8 mouse cellular contexts compared by ENCODE assay signal in genomic region chr10:99268421-99269300, GRCm38 (mm10). TPM values are rescaled to one million over a fixed set of nuclear protein-coding genes. Genes with fewer than 3 reads are reported as not detected.
DNase-seq lines count a peak whose midpoint lies in the region.

No protein-coding gene starts in this region.

- intact Hi-C loops in heart, postnatal 10 days (cut with DNase I) = loop anchor here (2.0 kb wide), 1 partner anchor 140 kb away; no protein-coding TSS in a partner anchor

- peak; percentile 49 for DNase-seq in thymus, postnatal 0 days (ENCODE audit: low spot score)
- DNase-seq in thymus, postnatal 36 days = no peak
- DNase-seq in fibroblast of lung, adult 2 months (ENCODE audit: low read depth) = peak; percentile 19
- peak; percentile 82 to 86 for DNase-seq in heart, postnatal 10 days
- DNase-seq in kidney, postnatal 14 days = peak; percentile 90
- DNase-seq in lung, postnatal 25 days (ENCODE audit: low spot score) = peak; percentile 95
- DNase-seq in ovary, postnatal 14 days (ENCODE audit: low spot score) = peak; percentile 43
- no peak for DNase-seq in right cerebral cortex, adult 18-20 months

RNA-seq across cellular contexts. Expression of gene Dusp6, which starts 5.6 kb away (rescaled TPM):
- 33.7 and 34.4 TPM in 2 replicates for polyA plus RNA-seq in thymus, postnatal 0 days (2015; fragmentation: Nextera tagmentation; extraction: Ambion mirVana)
- 10 to 100 TPM; 29.2 to 38.3 TPM for total RNA-seq in heart, postnatal 10 days (2021)

Comparison
In these comparisons a context has a peak if more than half of its experiments do, and no peak if none do; other contexts are left out.
1. DNase-seq: peak in thymus, postnatal 0 days (single experiment), fibroblast of lung, adult 2 months (single experiment), heart, postnatal 10 days (2 of 2), kidney, postnatal 14 days (single experiment), lung, postnatal 25 days (single experiment) and ovary, postnatal 14 days (single experiment); none in thymus, postnatal 36 days (0 of 2) and right cerebral cortex, adult 18-20 months (single experiment).